ENCODE assay signal across 8 mouse cellular contexts in the genomic region with DNA sequence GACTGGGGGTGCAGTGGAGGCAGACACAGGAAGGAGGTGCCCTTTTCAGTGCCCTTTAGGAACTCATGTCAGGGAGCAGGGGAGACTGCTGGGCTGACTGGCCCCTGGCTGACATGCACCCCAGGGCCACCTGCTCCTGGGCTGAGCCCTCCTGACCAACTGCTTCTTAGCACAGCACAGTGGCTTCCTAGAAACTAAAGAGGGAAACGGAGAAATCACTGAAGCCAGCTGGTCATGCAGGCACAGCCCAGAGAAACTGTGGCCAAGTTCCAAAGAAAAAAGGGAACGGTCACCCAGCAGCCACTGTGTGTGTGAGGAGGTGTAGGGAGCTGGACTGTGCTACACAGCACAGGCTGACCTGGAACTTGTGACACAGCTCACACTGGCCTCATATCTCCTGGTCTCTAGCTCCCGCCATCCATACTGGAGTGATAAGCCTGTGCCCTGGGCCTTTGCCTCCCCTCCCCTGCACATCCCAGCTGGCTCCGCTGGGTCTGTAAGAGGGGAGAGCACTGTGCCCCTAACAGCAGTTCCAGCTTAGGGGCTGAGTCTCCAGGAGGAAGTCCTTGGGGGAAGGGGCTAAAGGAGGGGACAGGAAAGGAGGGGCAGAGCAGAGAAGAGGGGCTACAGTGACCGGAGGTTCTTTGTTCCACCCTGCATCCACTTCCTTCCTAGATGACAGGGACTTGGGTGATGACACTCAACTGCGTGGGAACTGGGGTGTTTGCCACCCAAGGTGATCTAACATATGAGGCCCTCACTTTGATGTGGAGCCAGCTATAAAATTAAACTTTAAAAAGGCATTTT. TPM values are rescaled to one million over a fixed set of nuclear protein-coding genes. Genes with fewer than 3 reads are reported as not detected.
DNase-seq lines count a peak whose midpoint lies in the region; ATAC-seq and TF ChIP-seq lines count a peak whose summit lies in the region.

No protein-coding gene starts in this region.

- TF ChIP-seq CTCF in forebrain, postnatal 0 days (IDR thresholded peaks at IDR 0.05; ENCODE audit: low read depth) = no peak
- no peak for TF ChIP-seq CTCF in kidney, postnatal 0 days (IDR thresholded peaks at IDR 0.05; ENCODE audit: low read depth)

- no peak for DNase-seq in forebrain, embryonic 10.5 days (ENCODE audit: extremely low spot score, low spot score)
- DNase-seq in forebrain, postnatal 0 days = no peak
- peak; percentile 10 to 58 for DNase-seq in spleen, postnatal 4 days (ENCODE audit: low spot score in 2 of 2)
- no peak for DNase-seq in spleen, adult 18-20 months
- DNase-seq in kidney, postnatal 0 days (ENCODE audit: low spot score) = no peak

- WGBS in forebrain, embryonic 10.5 days = 82% methylated on average over 6 of the region's 6 CpGs
- WGBS in forebrain, postnatal 0 days = 63% methylated on average over 6 of the region's 6 CpGs
- 41% methylated on average over 6 of the region's 6 CpGs for WGBS in heart, embryonic 12.5 days
- WGBS in kidney, postnatal 0 days = 38% methylated on average over 6 of the region's 6 CpGs
- WGBS in neural tube, embryonic 13.5 days = 53% methylated on average over 6 of the region's 6 CpGs

- no peak overlapping the region for H3K9ac ChIP-seq in forebrain, postnatal 0 days
- H3K9ac ChIP-seq in heart, embryonic 12.5 days = 0 out of 2 replicates have a peak overlapping the region, but pooled peaks have one; percentile 34
- 0 out of 2 replicates have a peak overlapping the region, but pooled peaks have one; percentile 3 for H3K9ac ChIP-seq in kidney, postnatal 0 days (ENCODE audit: low read depth, low read length)
- H3K9ac ChIP-seq in neural tube, embryonic 13.5 days = peak overlapping the region; percentile 22; the same call in 1 of the 2 replicates

- no peak; the same call in 1 of the 2 replicates for ATAC-seq in forebrain, postnatal 0 days
- peak; percentile 60 for ATAC-seq in heart, embryonic 12.5 days (ENCODE audit: insufficient number of reproducible peaks, low FRiP score)
- peak; percentile 33; the same call in 1 of the 2 replicates for ATAC-seq in kidney, postnatal 0 days (replicated peaks; ENCODE audit: low FRiP score, low read depth)
- ATAC-seq in neural tube, embryonic 13.5 days (ENCODE audit: low read depth) = peak; percentile 51; the same call in 1 of the 2 replicates
- no peak for ATAC-seq in megakaryocyte, adult 5-6 weeks (ENCODE audit: poor library complexity, severe bottlenecking)

- peaks cover 31% of the 10 kb centered on the region for H3K4me1 ChIP-seq in forebrain, embryonic 10.5 days
- no peaks in the 10 kb centered on the region for H3K4me1 ChIP-seq in forebrain, postnatal 0 days (ENCODE audit: insufficient read depth)
- peaks cover 30% of the 10 kb centered on the region for H3K4me1 ChIP-seq in heart, embryonic 12.5 days (replicated peaks)
- H3K4me1 ChIP-seq in kidney, postnatal 0 days (replicated peaks; ENCODE audit: insufficient read depth, low read length) = peaks cover 3% of the 10 kb centered on the region; the same call in 1 of the 2 replicates
- H3K4me1 ChIP-seq in neural tube, embryonic 13.5 days (replicated peaks) = peaks cover 24% of the 10 kb centered on the region

- H3K27ac ChIP-seq in forebrain, embryonic 10.5 days = peak overlapping the region; percentile 74
- no peak overlapping the region for H3K27ac ChIP-seq in forebrain, postnatal 0 days (ENCODE audit: low read depth, low read length)
- peak overlapping the region; percentile 3; the same call in 1 of the 2 replicates for H3K27ac ChIP-seq in heart, embryonic 12.5 days (ENCODE audit: poor library complexity, severe bottlenecking)
- peak overlapping the region; percentile 6; the same call in 1 of the 2 replicates for H3K27ac ChIP-seq in kidney, postnatal 0 days
- peak overlapping the region; percentile 79 for H3K27ac ChIP-seq in neural tube, embryonic 13.5 days (replicated peaks)

- H3K4me3 ChIP-seq in forebrain, embryonic 10.5 days = no peak overlapping the region
- no peak overlapping the region for H3K4me3 ChIP-seq in forebrain, postnatal 0 days (ENCODE audit: low read depth, low read length)
- H3K4me3 ChIP-seq in heart, embryonic 12.5 days = no peak overlapping the region
- H3K4me3 ChIP-seq in kidney, postnatal 0 days (replicated peaks; ENCODE audit: low read depth, low read length) = no peak overlapping the region
- H3K4me3 ChIP-seq in neural tube, embryonic 13.5 days = no peak overlapping the region

- no peaks in the 10 kb centered on the region for H3K27me3 ChIP-seq in forebrain, embryonic 10.5 days (ENCODE audit: poor library complexity, severe bottlenecking)
- no peaks in the 10 kb centered on the region for H3K27me3 ChIP-seq in forebrain, postnatal 0 days (ENCODE audit: insufficient read depth, low read length)
- no peaks in the 10 kb centered on the region for H3K27me3 ChIP-seq in heart, embryonic 12.5 days (replicated peaks)
- no peaks in the 10 kb centered on the region for H3K27me3 ChIP-seq in kidney, postnatal 0 days (ENCODE audit: insufficient read depth, low read length)
- no peaks in the 10 kb centered on the region for H3K27me3 ChIP-seq in neural tube, embryonic 13.5 days

- no peaks in the 10 kb centered on the region for H3K9me3 ChIP-seq in forebrain, embryonic 10.5 days
- no peaks in the 10 kb centered on the region for H3K9me3 ChIP-seq in forebrain, postnatal 0 days (ENCODE audit: low read length)
- no peaks in the 10 kb centered on the region for H3K9me3 ChIP-seq in heart, embryonic 12.5 days (replicated peaks)
- no peaks in the 10 kb centered on the region for H3K9me3 ChIP-seq in kidney, postnatal 0 days (replicated peaks; ENCODE audit: low read length)
- no peaks in the 10 kb centered on the region for H3K9me3 ChIP-seq in neural tube, embryonic 13.5 days

- no peak overlapping the region for H3K4me2 ChIP-seq in forebrain, postnatal 0 days (ENCODE audit: low read depth)
- no peak overlapping the region for H3K4me2 ChIP-seq in heart, embryonic 12.5 days
- H3K4me2 ChIP-seq in kidney, postnatal 0 days (ENCODE audit: low read length) = no peak overlapping the region
- no peak overlapping the region for H3K4me2 ChIP-seq in neural tube, embryonic 13.5 days

- H3K36me3 ChIP-seq in forebrain, embryonic 10.5 days (replicated peaks) = peaks cover 58% of the 10 kb centered on the region
- H3K36me3 ChIP-seq in forebrain, postnatal 0 days (ENCODE audit: insufficient read depth) = peaks cover 20% of the 10 kb centered on the region
- H3K36me3 ChIP-seq in heart, embryonic 12.5 days = peaks cover 59% of the 10 kb centered on the region
- peaks cover 26% of the 10 kb centered on the region; the same call in 1 of the 2 replicates for H3K36me3 ChIP-seq in kidney, postnatal 0 days (ENCODE audit: insufficient read depth, low read length)
- H3K36me3 ChIP-seq in neural tube, embryonic 13.5 days = peaks cover 34% of the 10 kb centered on the region

RNA-seq across cellular contexts. Expression of gene B4galt5, which starts 48.9 kb away (rescaled TPM):
- 6.0 and 7.3 TPM in 2 replicates for polyA plus RNA-seq in forebrain, embryonic 10.5 days (2016; fragmentation: Nextera tagmentation; extraction: Ambion mirVana)
- 57.4 and 60.7 TPM in 2 replicates for total RNA-seq in forebrain, postnatal 0 days (2014; rRNA removed)
- 21.1 and 27.4 TPM in 2 replicates for polyA plus RNA-seq in forebrain, postnatal 0 days (2015; fragmentation: Nextera tagmentation; extraction: Ambion mirVana)
- polyA plus RNA-seq in heart, embryonic 12.5 days (2016; fragmentation: Nextera tagmentation; extraction: Ambion mirVana) = 14.9 and 21.1 TPM in 2 replicates
- 19.5 and 22.6 TPM in 2 replicates for polyA plus RNA-seq in kidney, postnatal 0 days (2015; fragmentation: Nextera tagmentation; extraction: Ambion mirVana)
- 21.6 and 22.2 TPM in 2 replicates for polyA plus RNA-seq in neural tube, embryonic 13.5 days (2015; fragmentation: Nextera tagmentation; extraction: Ambion mirVana)
- total RNA-seq in megakaryocyte, adult 5-6 weeks (2015) = 62.5 and 80.6 TPM in 2 replicates
- total RNA-seq in megakaryocyte, adult 5-6 weeks (2017) = 52.4 and 67.3 TPM in 2 replicates

RNA-seq across cellular contexts. Expression of gene Ptgis, which starts 59.7 kb away (rescaled TPM):
- 13.5 and 13.7 TPM in 2 replicates for polyA plus RNA-seq in forebrain, embryonic 10.5 days (2016; fragmentation: Nextera tagmentation; extraction: Ambion mirVana)
- 2.5 and 4.0 TPM in 2 replicates for total RNA-seq in forebrain, postnatal 0 days (2014; rRNA removed)
- polyA plus RNA-seq in forebrain, postnatal 0 days (2015; fragmentation: Nextera tagmentation; extraction: Ambion mirVana) = 2.5 and 2.8 TPM in 2 replicates
- 22.5 and 22.9 TPM in 2 replicates for polyA plus RNA-seq in heart, embryonic 12.5 days (2016; fragmentation: Nextera tagmentation; extraction: Ambion mirVana)
- 17.7 and 18.7 TPM in 2 replicates for polyA plus RNA-seq in kidney, postnatal 0 days (2015; fragmentation: Nextera tagmentation; extraction: Ambion mirVana)
- polyA plus RNA-seq in neural tube, embryonic 13.5 days (2015; fragmentation: Nextera tagmentation; extraction: Ambion mirVana) = 5.6 and 6.5 TPM in 2 replicates
- not detected in 2 replicates for total RNA-seq in megakaryocyte, adult 5-6 weeks (2015)
- not detected in 2 replicates for total RNA-seq in megakaryocyte, adult 5-6 weeks (2017)

Comparison
In these comparisons a context has a peak if more than half of its experiments do, and no peak if none do; other contexts are left out.
1. DNase-seq: peak in spleen, postnatal 4 days (2 of 2); none in forebrain, embryonic 10.5 days (single experiment), forebrain, postnatal 0 days (single experiment), spleen, adult 18-20 months (0 of 2) and kidney, postnatal 0 days (single experiment).
2. ATAC-seq: peak in heart, embryonic 12.5 days (single experiment), kidney, postnatal 0 days (single experiment) and neural tube, embryonic 13.5 days (single experiment); none in forebrain, postnatal 0 days (single experiment) and megakaryocyte, adult 5-6 weeks (single experiment).